Mouse (Mus musculus): ENCODE measurements around the gene Ano5.

Gene Ano5

DNA sequence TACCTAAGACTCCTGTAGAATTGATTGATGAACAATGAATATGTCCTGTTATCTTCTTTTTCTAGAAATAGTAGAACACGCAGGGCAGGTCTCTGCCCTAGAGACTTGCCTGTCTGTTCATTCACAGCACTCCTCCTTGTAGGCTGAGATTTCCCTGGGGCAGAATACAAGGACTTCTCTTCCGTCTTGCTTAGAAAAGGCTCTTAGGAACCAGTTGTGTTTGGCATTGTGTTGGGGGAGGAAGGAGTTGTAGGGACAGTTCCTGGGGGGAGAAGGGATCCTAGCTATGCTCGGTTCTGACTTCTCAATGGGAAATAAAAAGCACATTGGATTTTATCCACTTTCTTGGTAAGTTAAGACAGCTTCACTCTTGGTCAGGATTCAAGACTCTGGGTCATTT is 118.4 kb downstream of the Ano5 start:
- no peak for DNase-seq (ENCODE audit: low spot score)

DNA sequence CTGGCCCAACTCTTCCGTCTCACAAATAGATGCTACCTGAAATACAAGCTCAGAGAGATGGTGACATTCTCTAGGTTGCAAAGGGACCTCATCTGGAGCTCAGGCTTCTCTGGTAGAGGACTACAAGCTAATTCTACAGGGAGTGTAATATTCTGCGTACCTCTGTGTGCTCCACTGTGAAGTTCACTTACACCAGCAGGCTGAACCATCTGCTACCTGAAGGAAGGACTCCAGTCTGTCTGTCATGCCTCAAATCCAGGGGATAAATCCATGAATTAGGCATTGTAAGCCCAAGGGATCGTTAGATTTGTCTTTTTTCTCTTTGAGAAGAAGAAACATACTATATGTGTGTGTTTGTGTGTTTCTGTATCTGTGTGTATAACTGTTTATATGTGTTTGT is 120.3 kb downstream of the Ano5 start:
- DNase-seq (ENCODE audit: low spot score) = no peak

DNA sequence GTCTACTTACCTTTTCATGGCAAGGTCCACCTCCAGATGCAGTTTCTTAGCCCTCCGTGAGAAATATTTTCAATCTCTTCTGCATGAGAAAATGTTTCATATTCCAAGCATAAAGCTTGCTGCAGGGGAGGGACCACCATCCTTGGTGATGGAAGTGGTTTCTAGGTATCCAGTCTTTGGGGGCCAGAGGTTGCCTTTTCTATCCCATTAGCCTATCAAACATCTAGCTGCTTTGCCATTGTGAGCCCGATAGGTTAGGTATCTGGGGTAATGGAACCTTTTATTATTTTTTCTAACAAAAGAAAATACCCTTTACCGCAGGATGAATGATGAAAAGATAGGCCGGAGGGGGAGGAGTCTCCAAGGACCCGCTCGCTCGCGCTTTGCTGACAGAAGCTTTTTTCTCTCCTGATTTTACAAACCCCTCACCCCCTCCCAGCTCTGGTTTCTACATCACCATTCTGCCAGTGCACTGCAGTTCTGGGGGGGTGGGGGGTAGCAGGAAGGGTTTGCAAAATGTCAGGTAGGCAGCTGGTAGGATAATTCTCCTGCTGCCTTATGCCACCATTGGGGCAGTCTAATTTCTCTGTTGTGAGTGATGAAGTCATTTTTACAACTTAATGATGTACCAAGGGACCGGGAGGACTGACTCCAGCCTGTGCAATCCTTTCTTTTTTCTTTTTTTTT is 121.9 kb downstream of the Ano5 start:
- no peak for DNase-seq (ENCODE audit: low spot score)

DNA sequence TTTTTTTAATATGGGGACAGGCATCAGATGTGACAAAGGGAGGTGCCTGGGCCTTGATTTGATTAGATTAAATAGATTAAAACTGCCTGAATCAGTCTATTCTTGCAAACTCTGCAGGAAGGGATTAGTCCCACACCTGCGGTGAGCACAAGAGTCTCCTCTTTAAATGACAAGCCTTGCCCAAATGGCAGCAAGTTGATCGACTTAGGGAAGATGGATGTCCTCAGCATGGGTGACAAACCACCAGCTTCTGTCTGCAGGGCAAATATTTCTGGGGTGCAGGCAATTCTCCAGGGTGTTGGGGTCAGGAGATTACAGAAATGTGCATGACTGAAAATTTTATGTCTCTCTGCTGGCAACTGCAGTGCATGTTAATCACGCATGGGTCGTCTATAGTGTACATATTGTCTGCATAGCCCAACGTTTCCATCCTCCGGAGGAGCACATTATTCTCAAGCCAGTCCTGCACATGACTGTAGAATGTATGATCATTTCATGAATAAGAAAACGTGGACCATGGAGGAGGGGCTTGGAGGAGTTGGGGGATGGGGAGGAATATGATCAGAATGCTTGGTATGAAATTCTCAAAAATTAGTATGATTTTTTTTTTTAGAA is 122.5 kb downstream of the Ano5 start:
- no peak for DNase-seq (ENCODE audit: low spot score)
